Mouse (Mus musculus): ENCODE measurements at regions not wholly inside any gene's neighbourhood (a gene's known extent, or its start where the extent isn't known, plus 50 kb on each side); places are given as distances from the start of the nearest gene placed in this dataset.
A peak's percentile ranks its signal among the peaks of the same experiment; 100 is the strongest.

DNA sequence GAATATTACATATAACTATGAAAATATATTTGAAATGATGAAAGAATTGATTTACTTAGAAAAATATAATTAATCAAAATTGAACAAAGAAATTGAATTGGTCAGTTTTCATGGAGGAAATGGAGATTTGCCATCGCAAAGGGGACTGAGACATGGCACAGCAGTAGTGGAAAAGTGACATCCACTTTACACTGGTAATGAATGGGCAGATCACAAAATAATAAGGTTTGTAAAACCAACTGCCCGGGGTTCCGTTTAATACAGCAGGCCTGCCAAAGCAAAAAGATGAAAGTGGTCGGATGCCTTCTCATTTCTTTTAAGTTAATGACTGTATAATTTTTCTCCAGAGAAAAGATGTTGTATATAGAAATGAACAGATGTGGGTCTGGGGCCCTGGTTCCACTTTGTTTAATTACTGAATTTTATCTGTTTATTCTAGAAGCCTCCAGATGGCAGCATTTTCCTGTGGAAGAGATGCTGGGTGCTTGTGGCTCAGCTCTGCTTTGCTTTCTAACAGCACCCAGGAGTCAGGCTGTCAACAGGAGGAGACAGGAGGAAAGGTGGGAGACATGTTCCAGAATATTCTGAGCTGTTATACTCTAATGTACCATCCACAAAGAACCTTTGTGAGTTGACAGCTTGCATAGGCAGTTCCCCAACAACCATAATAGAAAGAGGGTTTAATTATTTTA is 75.6 kb upstream of the Fbxl17 start:
- Histone ChIP-seq H3K36me3 (ENCODE audit: poor library complexity, severe bottlenecking) (no peaks in the 10 kb centered on the region), H3K9ac (no peak overlapping the region), H3K4me3 (no peak overlapping the region), H3K9me3 (replicated peaks) (no peaks in the 10 kb centered on the region), H3K27me3 (no peaks in the 10 kb centered on the region), H3K4me1 (no peaks in the 10 kb centered on the region), H3K4me2 (no peak overlapping the region), H3K27ac (no peak overlapping the region)
- WGBS, result 60% methylated on average over 4 of the region's 4 CpGs
- peak; percentile 84 for ATAC-seq

DNA sequence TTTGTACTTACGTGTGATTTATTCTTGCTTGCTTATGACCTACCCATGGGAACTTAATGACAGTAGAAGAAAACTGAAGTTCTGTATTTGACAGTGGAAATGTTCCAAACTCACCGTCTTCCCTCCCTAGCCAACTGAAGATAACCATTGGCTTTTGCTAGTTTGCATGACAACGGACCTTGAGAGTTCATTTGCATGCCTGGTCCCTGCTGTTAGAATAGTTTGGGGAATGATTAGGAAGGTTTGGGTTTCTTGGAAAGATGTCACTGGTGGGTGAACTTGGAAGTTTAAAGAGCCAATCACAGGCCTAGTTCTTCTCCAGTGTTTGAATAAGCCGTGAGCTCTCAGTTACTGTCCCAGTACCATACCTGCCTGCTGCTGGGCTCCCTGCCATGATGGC is 83.1 kb upstream of the Fbxl17 start:
- ATAC-seq, result no peak
- Histone ChIP-seq H3K27me3 (no peaks in the 10 kb centered on the region), H3K36me3 (ENCODE audit: poor library complexity, severe bottlenecking) (no peaks in the 10 kb centered on the region), H3K27ac (no peak overlapping the region), H3K9me3 (replicated peaks) (no peaks in the 10 kb centered on the region), H3K9ac (no peak overlapping the region), H3K4me3 (no peak overlapping the region), H3K4me2 (no peak overlapping the region), H3K4me1 (no peaks in the 10 kb centered on the region)
- WGBS, result 73% methylated on average over 4 of the region's 4 CpGs

DNA sequence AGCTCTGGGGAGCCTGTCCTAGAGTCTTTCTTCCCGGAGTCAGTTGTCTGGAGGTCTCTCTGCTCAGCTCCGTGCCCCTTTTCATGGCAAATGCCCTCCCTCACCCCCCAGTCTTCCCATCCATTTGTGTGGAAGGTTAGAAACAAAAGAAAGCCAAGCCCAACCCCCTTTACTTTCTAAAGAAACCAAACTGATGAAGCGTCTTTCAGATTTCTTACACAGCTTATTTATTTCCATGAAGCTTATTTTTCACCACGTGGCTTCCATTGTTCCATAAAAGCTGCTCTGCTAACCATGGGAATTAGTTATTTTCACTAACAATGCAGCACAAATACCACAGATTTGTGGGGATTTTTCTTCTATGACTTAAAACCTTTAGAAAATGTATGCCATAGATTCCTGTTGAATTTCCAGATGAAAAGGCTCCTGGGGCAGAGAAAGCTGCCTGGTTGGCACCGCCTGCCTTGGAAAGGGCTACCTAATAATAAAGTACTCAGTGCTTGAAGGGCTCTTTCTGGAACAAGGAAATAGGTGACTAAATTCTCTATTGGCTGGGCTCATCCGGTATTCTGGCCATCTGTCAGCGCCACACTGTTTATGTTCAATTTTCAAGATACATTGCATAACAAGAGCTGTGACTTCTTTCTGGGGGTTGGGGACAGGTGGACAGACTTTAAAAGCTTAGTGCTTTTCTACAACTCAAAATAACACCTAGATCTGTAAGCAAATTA is 107.4 kb upstream of the Fbxl17 start:
- Histone ChIP-seq H3K9ac (no peak overlapping the region), H3K36me3 (ENCODE audit: poor library complexity, severe bottlenecking) (no peaks in the 10 kb centered on the region), H3K27ac (peak overlapping the region; percentile 25; the same call in 1 of the 2 replicates), H3K4me1 (peaks cover 8% of the 10 kb centered on the region), H3K4me2 (no peak overlapping the region), H3K4me3 (no peak overlapping the region), H3K9me3 (replicated peaks) (no peaks in the 10 kb centered on the region; the same call in 1 of the 2 replicates), H3K27me3 (no peaks in the 10 kb centered on the region)
- ATAC-seq, result peak; percentile 63; the same call in 1 of the 2 replicates
- WGBS, result 17% methylated on average over 7 of the region's 7 CpGs

GRCm38 (mm10) chr17:63622726-63623125 is 122.9 kb upstream of the Fbxl17 start:
- WGBS, result 16% methylated on average over 3 of the region's 3 CpGs
- H3K27ac ChIP-seq, result no peak overlapping the region
- H3K9ac ChIP-seq, result no peak overlapping the region
- H3K27me3 ChIP-seq, result no peaks in the 10 kb centered on the region
- no peaks in the 10 kb centered on the region for H3K9me3 ChIP-seq (replicated peaks)
- no peak for ATAC-seq
- no peaks in the 10 kb centered on the region for H3K4me1 ChIP-seq
- no peak overlapping the region for H3K4me2 ChIP-seq
- no peak overlapping the region for H3K4me3 ChIP-seq
- H3K36me3 ChIP-seq (ENCODE audit: poor library complexity, severe bottlenecking), result no peaks in the 10 kb centered on the region

DNA sequence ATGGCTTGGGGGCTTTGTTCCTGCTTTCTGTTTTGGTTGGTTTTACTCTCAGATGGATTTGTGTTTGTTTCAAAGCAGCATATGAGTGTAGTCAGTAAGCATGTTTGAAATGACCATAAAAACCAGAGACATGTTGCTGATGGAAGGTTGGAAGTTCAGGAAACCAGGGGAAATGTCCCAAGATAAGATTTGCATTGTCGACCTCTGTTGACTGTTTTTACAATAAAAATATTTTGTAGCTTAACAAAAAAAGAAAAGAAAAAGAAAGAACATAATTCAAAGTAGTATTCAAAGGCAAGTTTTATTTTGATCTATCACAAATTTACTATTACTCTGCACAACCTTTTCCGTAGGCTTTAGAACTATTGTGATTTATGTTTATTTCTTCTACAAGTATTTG is 137.8 kb upstream of the Fbxl17 start:
- no peak overlapping the region for H3K9ac ChIP-seq
- no peak overlapping the region for H3K4me2 ChIP-seq
- 89% methylated on average over 2 of the region's 2 CpGs for WGBS
- ATAC-seq, result no peak
- H3K4me1 ChIP-seq, result no peaks in the 10 kb centered on the region
- no peak overlapping the region for H3K27ac ChIP-seq
- no peaks in the 10 kb centered on the region for H3K27me3 ChIP-seq
- no peaks in the 10 kb centered on the region for H3K9me3 ChIP-seq (replicated peaks)
- H3K4me3 ChIP-seq, result no peak overlapping the region
- H3K36me3 ChIP-seq (ENCODE audit: poor library complexity, severe bottlenecking), result no peaks in the 10 kb centered on the region

GRCm38 (mm10) chr17:63644390-63644789 is 144.6 kb upstream of the Fbxl17 start:
- Histone ChIP-seq H3K9me3 (replicated peaks) (no peaks in the 10 kb centered on the region), H3K36me3 (ENCODE audit: poor library complexity, severe bottlenecking) (no peaks in the 10 kb centered on the region), H3K4me2 (no peak overlapping the region), H3K9ac (no peak overlapping the region), H3K4me3 (no peak overlapping the region), H3K4me1 (no peaks in the 10 kb centered on the region), H3K27me3 (no peaks in the 10 kb centered on the region), H3K27ac (no peak overlapping the region)
- no peak for ATAC-seq
- WGBS, result 91% methylated on average over 4 of the region's 4 CpGs

- Histone ChIP-seq H3K27me3 (no peaks in the 10 kb centered on the region), H3K4me1 (no peaks in the 10 kb centered on the region)
- ATAC-seq, result peak; percentile 51; the same call in 1 of the 2 replicates
Measured at GRCm38 (mm10) chr17:63657687-63658086, 157.9 kb upstream of the Fbxl17 start.

DNA sequence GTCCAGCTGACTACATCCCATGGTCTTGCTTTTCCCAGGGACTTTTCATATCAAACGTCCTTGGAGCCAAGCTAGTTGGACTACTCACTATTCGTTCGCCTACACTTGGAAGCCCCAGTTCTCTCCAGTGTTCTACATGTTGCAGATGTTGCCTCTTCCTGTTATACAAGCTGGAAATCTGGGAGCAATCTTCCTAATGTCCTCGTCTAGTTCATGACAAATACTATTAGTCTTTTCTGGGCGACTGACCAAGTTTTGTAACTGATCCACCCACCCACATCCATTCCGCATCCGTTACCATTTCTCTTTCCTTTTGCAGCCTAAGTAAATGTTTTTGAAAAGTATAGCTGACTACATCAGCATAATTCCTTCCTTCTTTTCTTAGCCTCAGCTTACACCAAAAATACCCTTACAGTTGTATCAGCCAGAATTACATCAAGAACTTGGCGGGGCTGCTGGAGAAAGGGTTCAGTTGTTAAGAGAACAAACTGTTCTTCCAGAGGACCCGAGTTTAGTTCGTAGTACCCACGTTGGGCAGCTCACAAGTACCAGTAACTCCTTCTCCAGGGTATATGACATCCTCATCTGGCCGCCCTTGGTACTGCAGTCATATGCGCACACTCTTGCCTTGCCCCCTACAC is 161.1 kb upstream of the Fbxl17 start:
- Histone ChIP-seq H3K4me1 (no peaks in the 10 kb centered on the region), H3K4me3 (no peak overlapping the region), H3K4me2 (no peak overlapping the region), H3K27me3 (no peaks in the 10 kb centered on the region), H3K9me3 (replicated peaks) (no peaks in the 10 kb centered on the region), H3K9ac (no peak overlapping the region), H3K27ac (no peak overlapping the region), H3K36me3 (ENCODE audit: poor library complexity, severe bottlenecking) (no peaks in the 10 kb centered on the region)
- WGBS, result 88% methylated on average over 13 of the region's 13 CpGs
- ATAC-seq, result no peak

More at GRCm38 (mm10) chr17:63657687-63658086, 157.9 kb upstream of the Fbxl17 start:
- no peak overlapping the region for H3K9ac ChIP-seq
- no peak overlapping the region for H3K4me3 ChIP-seq
- no peak overlapping the region for H3K4me2 ChIP-seq
- no peaks in the 10 kb centered on the region for H3K9me3 ChIP-seq (replicated peaks)
- 68% methylated on average over 6 of the region's 6 CpGs for WGBS
- H3K27ac ChIP-seq, result no peak overlapping the region
- H3K36me3 ChIP-seq (ENCODE audit: poor library complexity, severe bottlenecking), result no peaks in the 10 kb centered on the region

- Histone ChIP-seq H3K4me2 (no peak overlapping the region), H3K4me1 (no peaks in the 10 kb centered on the region), H3K9me3 (replicated peaks) (no peaks in the 10 kb centered on the region), H3K27me3 (no peaks in the 10 kb centered on the region), H3K4me3 (no peak overlapping the region), H3K9ac (no peak overlapping the region), H3K36me3 (ENCODE audit: poor library complexity, severe bottlenecking) (no peaks in the 10 kb centered on the region), H3K27ac (no peak overlapping the region)
- WGBS, result 90% methylated on average over 4 of the region's 4 CpGs
- no peak for ATAC-seq
Measured at GRCm38 (mm10) chr17:63661584-63661983, 161.8 kb upstream of the Fbxl17 start.

GRCm38 (mm10) chr17:63662251-63662650 is 162.4 kb upstream of the Fbxl17 start:
- H3K4me1 ChIP-seq, result no peaks in the 10 kb centered on the region
- H3K27me3 ChIP-seq, result no peaks in the 10 kb centered on the region
- no peak overlapping the region for H3K9ac ChIP-seq
- 89% methylated on average over 12 of the region's 12 CpGs for WGBS
- H3K4me2 ChIP-seq, result no peak overlapping the region
- H3K27ac ChIP-seq, result no peak overlapping the region
- H3K36me3 ChIP-seq (ENCODE audit: poor library complexity, severe bottlenecking), result no peaks in the 10 kb centered on the region
- no peak overlapping the region for H3K4me3 ChIP-seq
- H3K9me3 ChIP-seq (replicated peaks), result no peaks in the 10 kb centered on the region
- ATAC-seq, result no peak

- WGBS, result 86% methylated on average over 8 of the region's 8 CpGs
Measured at GRCm38 (mm10) chr17:63676791-63677190, 177.0 kb upstream of the Fbxl17 start.

DNA sequence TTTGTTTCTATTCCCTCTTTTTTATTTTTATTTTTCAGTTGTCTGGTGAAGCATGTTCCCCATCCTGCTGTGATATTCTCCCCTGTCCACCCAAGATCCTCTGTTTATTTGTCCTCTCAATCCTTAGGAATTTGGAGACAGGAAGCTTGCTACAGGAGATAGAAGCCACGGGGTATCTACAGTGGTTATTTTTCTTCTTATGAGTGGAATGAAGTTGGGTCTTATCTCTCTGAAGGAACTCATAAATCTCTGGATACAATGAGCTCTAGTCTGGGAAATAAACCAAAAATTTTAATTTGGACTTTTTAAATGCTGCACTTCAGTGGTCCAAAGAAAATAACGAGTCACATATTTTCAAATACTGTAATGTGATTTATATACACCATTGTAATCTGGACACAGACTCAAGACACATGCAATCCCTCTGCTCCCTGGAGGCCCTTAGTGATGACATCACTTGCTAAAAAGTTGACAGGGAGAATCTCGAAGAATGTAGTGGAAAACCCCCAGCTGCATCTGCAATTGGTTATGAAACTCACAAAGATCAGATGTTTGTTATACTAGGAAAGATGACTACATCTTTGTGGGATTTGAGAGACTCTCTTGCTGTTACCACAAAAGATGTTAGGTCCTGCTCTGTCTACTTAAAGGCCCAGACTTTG is 178.3 kb upstream of the Fbxl17 start:
- Histone ChIP-seq H3K4me2 (no peak overlapping the region), H3K27ac (no peak overlapping the region), H3K36me3 (ENCODE audit: poor library complexity, severe bottlenecking) (no peaks in the 10 kb centered on the region), H3K9me3 (replicated peaks) (no peaks in the 10 kb centered on the region), H3K4me3 (no peak overlapping the region), H3K9ac (no peak overlapping the region), H3K4me1 (no peaks in the 10 kb centered on the region), H3K27me3 (no peaks in the 10 kb centered on the region)
- WGBS, result 83% methylated on average over 3 of the region's 3 CpGs
- no peak for ATAC-seq

More at GRCm38 (mm10) chr17:63676791-63677190, 177.0 kb upstream of the Fbxl17 start:
- no peaks in the 10 kb centered on the region for H3K4me1 ChIP-seq
- no peaks in the 10 kb centered on the region for H3K36me3 ChIP-seq (ENCODE audit: poor library complexity, severe bottlenecking)
- H3K4me2 ChIP-seq, result no peak overlapping the region
- H3K4me3 ChIP-seq, result no peak overlapping the region
- no peak overlapping the region for H3K9ac ChIP-seq
- no peaks in the 10 kb centered on the region for H3K27me3 ChIP-seq
- ATAC-seq, result no peak
- no peak overlapping the region for H3K27ac ChIP-seq
- H3K9me3 ChIP-seq (replicated peaks), result no peaks in the 10 kb centered on the region

Measured in forebrain, embryonic 13.5 days (tissue).